Mouse (Mus musculus): ENCODE measurements at regions not wholly inside any gene's neighbourhood (a gene's known extent, or its start where the extent isn't known, plus 50 kb on each side); places are given as distances from the start of the nearest gene placed in this dataset.

DNA sequence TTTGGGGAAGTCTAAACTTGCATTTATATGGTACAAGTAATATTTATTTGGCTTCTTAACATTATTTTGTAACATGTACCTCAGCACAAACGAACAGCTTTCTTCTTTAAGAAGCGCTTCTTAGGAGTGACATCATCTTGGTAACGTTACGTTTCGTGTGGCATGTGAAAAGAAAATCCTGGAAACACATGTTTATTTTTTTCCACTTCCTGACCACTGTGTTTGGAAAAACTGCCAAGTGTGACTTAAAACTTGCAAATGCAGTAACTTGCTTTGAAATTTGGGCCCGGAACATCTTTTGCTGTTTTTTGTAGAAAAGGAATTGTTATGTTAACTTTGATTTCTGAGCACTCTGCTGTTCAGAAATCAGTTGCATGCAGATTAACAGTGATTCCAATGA lies 88.6 kb upstream of the Zeb2 start:
- TF ChIP-seq POLR2A (IDR thresholded peaks at IDR 0.05; ENCODE audit: low read depth, low read length): no peak
- no peak for TF ChIP-seq CTCF (conservative IDR thresholded peaks at IDR 0.05; ENCODE audit: insufficient read depth, insufficient read length, low read depth, low read length)

Data from kidney, adult 2 months (tissue).